Mouse (Mus musculus): Measurements from ENCODE around the gene Zscan20.
A peak's percentile ranks its signal among the peaks of the same experiment; 100 is the strongest.

The Zscan20 gene

DNA sequence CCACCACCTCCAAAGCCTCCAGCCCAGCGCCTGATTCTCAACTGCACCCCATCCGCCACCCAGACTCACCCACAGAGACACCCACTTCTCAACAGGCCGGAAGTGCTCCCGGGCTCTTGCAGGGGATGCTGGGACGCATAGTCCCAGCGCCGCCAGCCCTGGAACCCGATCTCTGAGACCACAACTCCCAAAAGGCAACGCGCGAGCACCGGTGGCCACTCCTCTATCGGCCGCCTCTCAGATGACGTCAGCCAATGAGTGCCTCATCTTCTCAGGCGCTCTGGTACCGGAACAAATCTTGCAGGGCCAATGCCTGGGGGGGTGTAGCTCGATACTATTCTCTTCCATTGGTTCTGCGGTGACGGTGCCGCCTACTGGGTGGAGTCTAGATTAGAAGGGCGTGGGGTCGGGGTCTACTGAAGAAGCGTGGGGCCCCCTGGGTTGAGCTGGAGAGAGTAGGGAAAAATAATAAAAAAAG is at the start of gene Zscan20:
Zscan20 (minus strand) TSS at position 174 of the 478 bp plus-strand sequence.
- peak; percentile 82 for DNase-seq (ENCODE audit: low spot score)

DNA sequence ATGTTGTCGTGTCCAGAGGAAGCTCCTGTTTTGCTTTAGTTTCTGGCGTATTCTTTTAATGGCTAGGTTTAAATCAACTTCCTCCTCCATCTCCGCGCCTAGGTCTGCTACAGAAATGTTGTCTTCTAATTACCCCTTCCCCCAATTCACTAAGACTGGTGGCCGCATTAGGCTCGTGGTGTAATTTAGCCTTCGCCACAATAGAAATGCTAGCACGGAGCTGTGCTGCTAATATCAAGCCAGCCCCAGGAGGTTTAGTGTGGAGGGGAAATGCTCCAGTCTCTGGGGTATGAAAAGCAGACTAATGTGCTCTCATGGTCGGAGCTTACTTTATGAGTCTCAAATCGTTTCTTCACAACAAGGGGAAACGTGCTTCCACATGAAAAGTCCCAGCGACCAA is 45.5 kb upstream of the Zscan20 start:
- DNase-seq (ENCODE audit: low spot score) = no peak

DNA sequence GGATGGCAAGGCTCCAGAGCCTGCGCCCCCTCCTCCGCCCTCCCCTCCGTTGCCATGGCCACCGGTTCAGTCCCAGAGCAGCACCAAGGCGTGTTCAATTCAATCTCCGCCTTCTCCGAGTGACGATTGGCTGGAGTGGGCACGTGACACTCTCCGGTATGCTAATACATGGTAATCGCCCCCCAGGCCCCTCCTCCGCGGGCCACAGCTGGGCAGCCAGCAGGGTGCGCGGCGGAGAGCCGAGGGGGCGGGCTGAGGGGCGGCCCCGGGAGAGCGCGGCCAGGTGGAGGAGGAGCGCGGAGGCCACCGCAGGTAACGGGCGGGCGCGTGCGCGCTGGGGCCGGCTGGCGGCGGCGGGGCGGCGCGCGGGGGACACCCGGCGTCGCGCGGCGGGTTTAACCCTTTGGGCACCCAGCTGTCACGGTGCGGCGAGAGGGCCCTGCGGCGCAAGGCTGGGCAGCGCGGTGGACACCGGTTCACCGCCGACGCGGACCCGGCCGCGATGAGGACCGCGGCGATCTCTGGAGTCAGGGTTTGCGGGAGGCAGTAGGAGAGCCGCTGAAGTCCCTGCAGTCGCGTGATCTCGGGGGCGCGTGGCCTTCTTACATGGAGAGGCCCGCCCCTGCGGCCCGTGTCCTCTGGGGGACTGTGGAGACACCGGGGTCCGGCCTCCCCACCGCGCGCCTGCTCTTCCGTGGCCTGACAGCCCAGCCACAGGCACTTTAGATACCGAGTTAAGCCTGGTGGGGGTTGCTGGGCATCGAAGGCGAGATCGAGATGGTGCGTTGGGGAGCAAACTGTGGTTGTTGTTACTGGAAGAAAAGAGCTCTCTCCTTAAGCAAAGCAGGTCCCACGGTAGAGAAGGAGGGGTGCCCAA is 44.8 kb upstream of the Zscan20 start, which contains the start of gene Phc2:
Phc2 (plus strand) TSS at position 198 of the 877 bp plus-strand sequence.
- peak; percentile 86 for DNase-seq (ENCODE audit: low spot score)

DNA sequence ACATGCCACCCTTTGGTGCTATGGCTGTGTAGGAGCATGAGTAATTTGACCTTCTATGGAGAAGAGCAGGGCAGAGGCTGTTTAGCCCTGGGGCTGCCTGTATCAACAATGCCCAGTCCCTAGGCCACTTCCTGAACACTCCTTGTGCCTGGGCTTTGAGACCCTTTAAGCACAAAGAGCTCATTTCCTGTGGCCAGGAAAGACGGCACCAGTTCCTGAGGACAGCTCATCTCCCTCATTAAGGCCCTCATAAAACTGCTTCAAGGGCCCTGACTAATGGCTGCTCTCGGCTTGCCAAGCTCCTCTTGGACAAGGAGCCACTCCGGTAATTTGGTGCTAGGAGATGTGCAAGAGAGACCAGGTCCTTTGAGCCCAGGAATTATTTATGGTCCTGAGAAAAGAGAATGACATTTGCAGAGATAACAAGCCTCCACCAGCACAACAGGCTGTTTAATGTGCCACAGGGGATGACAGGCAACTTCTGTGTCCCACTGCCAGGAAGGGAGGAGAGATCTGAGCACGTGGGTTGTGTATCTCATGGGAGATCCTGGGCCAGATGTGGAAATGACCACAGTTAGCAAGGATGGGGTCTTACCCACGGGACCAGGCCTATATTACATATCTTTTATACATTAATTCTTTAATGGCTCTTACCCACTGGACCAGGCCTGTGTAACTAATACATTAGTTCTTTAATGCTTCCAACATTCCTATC is 42.8 kb upstream of the Zscan20 start:
- DNase-seq (ENCODE audit: low spot score) = no peak

DNA sequence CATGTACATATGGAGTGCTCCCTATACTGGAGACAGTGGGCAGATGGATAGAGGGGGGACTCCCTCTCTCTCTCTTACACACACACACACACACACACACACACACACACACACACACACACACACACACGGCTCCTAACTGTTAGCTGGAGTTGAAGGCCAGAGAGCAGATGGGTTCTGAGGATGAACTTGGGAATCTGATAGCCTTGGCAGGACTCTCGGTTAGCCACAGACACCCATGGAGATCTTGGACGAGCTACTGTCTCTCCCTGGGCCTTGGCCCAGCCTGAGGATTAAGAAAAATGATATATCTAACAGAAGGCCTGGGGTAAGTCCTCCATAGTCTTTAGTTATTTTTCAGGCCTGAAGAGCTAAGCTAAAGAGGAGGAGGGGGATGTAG is 41.6 kb upstream of the Zscan20 start:
- no peak for DNase-seq (ENCODE audit: low spot score)

DNA sequence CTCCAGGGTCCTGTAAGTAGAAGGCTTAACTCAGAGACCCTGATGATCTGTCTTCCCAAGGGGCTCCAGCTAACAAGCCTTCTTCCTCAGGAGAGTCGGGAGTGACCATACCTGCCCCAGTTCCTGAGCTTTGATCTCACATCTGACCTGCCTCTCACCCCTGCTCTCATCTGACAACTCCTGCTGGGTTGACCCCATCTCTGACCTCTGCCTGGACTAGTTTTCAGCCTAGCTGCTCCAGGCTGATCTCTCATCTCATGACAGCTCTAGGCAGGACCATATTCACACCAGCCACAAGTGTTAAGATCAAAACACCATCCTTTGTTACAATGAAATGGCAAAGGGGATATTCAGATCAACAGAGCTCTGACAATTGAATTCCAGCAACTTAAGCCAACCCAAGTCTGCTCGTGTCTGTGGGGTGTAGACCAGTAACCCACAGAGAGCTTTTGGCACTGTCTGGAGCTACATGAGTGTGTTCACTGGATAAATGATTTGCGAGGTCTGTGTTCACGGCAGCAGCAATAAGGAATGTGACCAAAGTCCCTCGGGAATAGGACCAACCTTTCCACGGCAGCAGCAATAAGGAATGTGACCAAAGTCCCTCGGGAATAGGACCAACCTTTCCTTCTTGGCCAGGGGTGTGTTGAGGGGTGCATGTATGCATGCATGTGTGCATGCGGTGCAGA is 38.8 kb upstream of the Zscan20 start:
- no peak for DNase-seq (ENCODE audit: low spot score)

DNA sequence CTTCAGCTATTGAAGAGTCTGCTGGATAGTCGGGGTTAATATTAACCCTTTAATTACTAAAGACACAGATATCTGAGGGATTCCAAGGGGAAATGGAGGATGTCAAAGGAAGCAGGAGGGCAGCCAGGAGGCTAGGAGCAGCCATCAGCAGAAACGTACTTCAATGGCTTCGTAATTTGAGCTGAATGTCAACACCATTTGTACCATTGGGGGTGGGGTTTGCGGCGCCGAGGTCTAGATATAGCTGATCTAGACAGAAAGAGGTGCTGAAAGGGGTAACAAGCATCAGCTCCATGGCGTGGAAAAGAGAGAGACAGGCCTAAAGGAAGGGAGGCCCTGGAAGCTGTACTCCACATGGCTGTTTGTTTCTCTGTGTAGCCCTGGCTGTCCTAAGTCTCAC is 36.9 kb upstream of the Zscan20 start:
- no peak for DNase-seq (ENCODE audit: low spot score)

DNA sequence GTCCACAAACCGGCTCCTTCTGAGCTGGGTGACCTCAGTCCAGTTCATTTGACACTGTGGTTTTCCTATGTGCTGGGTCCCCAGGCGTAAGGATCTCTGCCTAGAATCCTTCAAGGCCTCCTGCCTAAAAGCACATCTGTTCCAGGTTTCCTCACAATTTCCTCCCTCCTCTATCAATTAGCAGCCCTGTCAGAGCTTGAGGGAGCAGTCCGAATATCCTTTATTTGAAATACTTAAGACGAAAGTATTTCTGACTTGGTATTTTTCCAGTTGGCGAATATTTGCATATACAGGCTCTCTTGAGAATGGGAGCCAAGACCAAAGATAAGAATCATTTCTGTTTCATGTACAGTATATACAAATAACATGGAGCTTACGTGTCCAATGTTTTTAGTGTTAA is 36.0 kb upstream of the Zscan20 start:
- no peak for DNase-seq (ENCODE audit: low spot score)

DNA sequence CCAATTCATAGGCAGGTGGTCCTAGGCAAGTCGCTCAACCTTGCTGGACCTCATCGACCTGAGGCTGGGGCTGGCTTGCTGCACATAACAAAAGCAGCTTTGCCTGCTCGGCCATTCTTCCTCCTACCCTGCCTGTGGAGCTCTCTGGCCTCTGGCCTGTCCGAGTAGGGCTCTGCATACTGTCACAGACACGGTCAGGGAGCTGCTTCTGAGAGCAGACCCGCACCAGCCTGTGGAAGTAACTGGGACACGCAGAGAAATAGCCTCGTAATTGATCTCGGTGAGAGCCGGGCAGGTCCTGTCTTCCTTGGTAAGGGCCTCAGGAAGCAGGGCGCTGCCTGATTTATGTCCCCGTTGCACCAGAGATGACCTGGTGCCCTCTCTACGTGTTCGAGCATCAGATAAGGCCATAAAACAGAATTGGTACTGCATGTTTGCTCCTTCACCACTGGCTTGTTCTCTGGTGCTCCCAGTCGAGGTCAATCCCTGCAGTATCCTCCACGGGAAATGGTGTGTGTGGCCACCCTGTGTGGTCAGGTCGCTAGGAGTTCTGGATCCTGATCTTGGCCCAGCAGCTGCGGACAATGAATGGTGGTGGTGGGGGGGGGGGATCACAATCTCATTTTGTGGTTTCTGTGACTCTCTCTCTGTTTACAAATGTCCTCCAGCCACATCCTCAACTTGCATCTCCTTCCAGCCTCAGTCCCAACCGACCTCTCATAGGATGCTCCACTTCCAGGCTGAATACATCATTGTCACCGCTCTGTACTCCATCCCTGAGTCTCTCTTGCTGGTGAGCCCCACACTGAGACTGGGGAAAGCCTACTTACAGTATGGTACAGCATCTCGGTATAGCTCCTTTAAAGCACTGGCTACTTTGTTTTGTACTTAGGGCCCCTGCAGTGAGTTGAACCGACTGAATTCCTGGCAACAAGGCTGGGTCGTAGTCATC is 32.1 kb upstream of the Zscan20 start:
- no peak for DNase-seq (ENCODE audit: low spot score)

DNA sequence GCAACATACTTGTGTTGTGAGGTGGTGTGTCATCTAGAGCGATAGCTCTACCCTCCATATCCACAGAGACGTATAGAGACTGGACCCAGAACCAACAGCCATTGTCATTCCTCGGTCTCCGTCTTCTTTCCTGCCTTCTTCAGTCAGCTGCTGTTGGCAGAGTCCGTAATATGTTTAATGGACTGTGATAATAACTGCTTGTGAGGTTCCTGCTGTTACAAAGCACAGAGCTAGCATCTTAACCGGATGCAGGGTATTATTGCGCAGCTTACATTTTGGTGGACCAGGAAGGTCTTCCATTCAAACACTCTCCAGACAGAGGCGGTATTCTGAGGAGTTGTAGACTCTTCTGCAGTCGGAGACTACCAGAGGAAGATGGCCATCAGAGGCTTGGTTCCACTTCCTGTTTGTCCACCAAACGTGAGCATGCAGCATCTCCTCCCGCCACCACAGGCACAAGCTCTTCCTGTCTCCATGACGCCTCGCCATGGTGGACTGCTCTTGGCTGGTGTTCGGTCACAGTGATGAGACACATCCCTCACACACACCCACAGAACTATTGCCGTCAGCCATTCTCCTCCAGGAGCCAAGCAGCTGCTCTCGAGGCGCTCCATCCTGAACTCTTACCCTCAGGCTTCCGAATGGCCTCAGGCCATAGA is 28.5 kb upstream of the Zscan20 start:
- DNase-seq (ENCODE audit: low spot score) = no peak

DNA sequence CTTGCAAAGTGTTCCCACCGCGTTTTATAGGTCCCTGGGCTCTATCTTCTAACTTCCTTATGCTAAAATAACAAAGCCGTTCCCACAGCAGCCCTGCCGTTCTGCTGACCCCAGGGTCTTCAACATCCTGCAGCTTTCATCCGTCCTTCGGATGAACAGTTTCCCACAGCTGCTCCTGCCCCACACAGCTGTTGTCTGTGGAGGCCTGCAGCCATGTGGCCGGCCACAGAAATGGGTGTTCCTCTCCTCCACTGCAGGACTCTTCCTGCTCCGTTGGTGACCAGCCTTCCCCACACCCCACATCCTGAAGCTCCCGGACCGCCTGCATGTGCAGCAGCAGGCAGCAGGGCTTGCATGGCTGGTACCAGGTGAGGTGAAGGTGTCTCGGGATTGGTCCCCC is 27.4 kb upstream of the Zscan20 start:
- no peak for DNase-seq (ENCODE audit: low spot score)

DNA sequence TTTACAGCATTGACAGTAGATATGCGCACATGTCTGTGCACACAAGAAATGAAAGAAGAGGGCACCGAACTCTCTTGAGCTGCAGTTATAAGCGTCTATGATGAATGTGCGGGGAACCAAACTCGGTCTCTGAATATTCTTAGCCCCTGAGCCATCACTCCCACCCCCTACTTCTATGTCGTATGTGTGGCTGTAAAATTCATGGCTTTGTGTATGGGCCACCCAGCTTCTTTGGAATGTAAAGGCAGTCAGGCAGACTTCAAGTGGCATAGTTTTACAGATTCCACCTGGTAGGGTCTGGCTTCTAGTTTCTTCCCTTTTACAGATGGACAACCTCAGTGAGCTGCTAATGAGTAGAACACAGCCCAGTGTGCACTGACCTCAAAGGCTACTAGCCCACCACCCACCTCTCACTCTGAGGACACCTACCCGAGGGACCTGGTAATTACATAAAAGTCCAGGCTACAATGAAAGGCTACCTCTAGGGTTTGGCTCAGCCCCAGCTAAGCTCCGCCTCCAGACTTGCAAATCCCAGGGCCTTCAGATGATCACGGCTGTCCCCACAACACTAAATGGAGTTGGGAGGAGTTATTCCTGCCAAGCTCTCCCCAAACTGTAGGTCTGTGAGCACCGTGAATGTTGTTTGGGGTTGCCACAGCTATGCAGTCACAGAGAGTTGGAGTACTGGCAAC is 26.1 kb upstream of the Zscan20 start:
- DNase-seq (ENCODE audit: low spot score) = no peak

DNA sequence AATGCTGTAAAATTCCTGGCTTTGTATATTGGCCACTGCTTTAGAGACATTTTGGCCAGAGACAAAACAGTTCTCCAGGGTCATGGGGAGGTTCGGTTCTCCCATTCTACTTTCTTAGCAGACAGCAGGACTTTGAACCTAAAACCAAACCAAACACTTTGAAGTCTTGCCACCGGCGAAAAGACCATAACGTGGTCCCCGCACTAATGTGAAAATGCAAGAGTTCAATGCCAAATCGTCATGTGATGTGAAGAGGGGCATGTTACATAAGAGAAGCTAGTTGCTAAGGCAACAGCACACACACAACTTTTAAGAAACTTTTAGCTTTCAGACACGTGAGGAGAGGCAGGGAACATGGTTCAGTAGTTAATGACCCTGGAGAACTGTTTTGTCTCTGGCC is 25.6 kb upstream of the Zscan20 start:
- no peak for DNase-seq (ENCODE audit: low spot score)

DNA sequence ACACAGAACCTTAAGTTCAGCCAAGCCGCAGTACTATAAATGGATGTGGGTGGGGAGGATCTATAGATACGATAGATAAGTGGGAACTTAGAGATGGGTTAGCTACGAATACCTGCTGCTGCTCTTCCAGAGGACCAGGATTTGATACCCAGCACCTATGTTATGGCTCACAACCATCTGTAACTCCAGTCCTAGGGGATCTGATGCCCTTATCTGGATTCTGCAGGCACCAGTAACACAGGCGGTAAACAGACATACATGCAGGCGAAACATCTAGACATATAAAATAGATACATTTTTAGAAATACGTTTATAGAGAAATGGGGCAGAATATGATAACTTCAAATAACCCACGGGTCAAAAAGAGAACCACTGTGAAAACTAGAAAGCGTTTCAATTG is 11.2 kb upstream of the Zscan20 start:
- no peak for DNase-seq (ENCODE audit: low spot score)

DNA sequence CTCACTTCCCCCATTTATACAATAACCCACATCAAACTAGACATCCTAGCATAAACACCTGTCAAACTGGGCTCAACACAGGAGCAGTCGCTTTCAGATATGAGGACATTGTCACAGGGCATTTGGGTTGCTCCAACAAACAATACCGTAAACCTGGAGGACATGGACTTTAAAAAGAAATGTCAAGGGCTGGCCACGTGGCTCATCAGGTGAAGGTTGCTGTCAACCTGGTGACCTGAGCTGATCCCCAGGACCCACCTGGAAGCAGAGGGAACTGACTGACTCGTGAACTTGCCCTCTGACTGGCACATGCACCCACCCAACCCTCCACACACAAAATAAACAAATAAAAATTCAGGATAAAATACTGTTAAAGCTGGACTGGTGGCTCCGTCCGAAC is 10.7 kb upstream of the Zscan20 start:
- no peak for DNase-seq (ENCODE audit: low spot score)

DNA sequence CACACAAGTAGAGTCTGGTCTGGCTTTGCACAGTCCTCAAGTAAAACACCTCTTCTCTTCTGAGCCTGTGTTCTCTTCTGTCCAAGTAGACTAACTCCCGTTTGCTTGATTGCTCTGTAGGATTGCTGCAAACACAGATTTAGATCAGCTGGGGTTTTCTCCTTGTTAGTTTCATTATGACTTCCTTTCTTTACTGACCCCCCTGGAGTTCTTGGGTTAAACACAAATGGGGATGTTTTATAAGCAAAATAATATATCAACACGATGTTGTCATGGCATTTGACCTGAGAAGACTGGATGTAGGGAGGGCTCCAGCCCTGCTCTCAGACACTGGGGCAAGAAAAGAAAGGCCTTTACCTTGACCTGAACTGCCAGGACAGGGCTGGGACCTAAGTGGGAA is 9.1 kb upstream of the Zscan20 start:
- no peak for DNase-seq (ENCODE audit: low spot score)

DNA sequence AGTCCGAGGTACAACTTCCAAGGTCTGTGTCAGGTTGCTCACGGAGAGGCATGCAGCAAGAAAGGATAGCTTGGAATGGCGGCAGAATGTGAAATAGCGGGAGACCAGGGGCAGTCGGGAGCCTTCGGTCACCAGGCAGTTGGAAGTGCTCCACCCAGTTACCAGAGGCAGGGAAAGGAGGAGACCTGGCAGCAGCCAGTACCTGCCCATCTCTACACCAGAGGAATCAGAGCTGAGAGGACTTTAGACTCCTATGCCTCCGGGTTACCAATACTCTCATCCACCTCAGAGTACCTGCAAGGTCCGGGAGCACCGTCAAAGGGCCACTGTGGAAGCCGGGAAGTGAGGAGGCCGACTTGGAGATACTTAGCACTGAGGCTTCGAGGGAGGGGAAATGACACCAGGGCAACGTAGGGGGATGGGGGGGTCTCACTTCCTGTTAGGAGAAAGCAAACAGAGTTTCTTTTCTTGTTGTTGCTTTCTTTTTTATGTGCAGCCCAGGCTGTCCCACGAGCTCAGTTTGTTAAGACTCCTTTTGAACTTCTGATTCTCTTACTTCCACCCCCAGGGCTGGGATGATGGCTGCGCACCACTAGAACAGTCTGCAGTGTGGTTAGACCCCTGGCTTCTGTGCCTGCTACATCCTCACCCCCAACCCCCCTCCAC is 8.5 kb upstream of the Zscan20 start, which contains the start of gene Tlr12:
Tlr12 (minus strand) TSS at position 374 of the 666 bp plus-strand sequence.
- DNase-seq (ENCODE audit: low spot score) = no peak

DNA sequence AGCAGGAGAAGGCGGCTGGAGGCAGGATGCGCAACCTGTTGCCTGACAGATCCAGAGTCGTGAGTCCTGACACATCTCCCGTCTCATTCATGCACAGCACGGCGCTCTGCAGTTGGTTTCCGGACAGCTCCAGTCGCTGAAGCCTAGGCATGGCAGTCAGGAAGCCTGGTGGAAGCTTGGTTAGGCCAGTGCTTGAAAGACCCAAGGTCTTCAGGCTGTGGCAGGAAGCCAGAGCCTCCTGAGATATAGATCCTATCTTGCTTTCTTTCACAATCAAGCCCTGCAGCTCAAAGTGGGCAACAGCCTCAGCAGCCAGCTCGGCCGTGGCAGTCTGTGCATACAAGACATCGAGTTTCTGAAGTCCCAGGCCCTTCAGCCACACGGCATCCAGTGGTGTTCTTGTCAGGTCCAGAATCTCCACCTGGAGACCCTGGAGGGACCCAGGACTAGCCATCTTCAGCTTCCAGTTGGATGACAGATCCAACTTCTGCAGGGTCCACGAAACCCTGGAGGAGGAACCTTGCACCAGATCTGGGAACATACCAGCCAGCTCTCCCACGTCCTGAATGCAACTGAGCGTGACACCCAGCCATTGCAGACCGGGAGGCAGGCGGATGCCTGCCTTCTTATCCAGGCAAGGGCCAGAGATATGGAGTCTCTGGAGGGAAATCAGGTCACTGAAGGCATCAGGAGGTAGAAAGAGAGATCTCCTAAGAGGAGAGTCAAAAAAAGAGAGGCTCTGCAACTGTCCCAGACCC is 7.6 kb upstream of the Zscan20 start:
- DNase-seq (ENCODE audit: low spot score) = no peak

DNA sequence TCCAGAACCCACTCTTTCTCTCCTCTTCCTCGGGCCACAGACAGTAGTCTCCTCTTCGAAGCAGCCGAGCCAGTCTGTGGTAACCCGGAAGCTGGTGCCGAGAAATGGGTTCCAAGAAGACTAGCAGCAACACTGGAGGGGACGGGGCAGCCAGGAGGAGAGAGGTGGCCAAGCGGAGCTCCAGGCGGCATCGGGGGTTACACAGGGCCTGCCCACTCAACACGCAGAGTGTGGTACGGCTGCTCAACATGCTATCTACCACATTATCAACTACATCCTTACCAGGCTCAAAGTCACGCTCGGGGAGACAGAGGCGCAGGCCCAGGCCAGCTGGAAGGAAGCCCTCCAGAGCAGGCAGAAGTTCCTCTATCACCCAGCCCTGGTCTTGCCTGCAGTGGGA is 5.9 kb upstream of the Zscan20 start:
- DNase-seq (ENCODE audit: low spot score) = no peak
